Mouse (Mus musculus): ENCODE measurements around the gene Mtus2.
A peak's percentile ranks its signal among the peaks of the same experiment; 100 is the strongest.

DNA sequence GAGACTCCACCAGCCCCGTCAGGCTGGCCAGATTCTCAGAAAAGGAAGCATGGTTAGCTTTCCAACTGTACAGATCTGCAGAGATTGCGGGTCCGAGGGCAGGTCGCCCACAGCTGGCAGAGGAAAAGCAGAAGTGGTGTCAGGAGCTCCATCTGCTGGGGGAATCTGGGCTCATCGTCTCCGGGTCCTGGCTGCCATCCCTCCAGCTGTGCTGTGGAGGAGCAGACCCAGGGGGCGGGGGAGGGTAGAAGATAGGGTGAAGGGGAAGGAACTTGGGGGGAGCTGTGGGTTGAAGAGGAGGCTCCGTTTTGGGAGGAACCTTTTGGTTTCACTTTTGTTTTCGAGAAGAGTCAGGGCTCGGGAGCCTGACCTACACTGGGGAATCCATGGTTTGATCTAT, 353.7 kb downstream of the Mtus2 start:
- TF ChIP-seq POLR2A (IDR thresholded peaks at IDR 0.05; ENCODE audit: control insufficient read depth, extremely low read depth, insufficient read depth, low read length, poor library complexity) (no peak), CTCF (IDR thresholded peaks at IDR 0.05; ENCODE audit: borderline replicate concordance, control insufficient read depth, extremely low read depth, insufficient read depth, low read length, poor library complexity) (peak; percentile 63; the same call in 1 of the 2 replicates)
